20 mouse cellular contexts compared by ENCODE assay signal in the genomic region with DNA sequence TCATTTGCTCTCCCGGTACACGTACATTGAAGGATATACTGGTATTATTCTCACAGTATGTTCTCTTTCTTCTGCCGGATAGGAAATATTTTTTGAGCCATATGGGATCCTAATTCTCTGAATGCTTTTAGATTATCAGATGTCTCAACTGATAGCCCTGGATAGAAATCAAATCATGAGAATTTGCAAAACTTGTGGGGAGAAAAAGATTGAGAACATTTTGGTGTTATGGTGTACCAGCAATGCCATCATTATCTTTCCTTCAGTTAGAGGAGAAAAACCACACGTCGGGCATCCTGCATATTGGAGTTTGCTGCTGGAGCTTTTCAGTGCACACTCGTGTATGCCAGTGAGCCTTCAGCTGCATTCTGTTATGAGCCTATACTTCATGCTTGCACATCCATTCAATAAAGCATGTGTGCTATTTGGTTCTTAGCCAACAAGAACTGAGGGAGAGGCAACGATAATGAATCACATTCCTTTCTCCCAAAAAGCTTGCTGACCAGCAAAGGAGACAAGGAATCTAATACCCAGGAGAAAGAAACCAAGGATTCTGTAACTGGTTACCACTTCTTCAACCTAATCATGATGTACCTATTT.
"Had no signal": no experiment of that assay in that cellular context is flagged by ENCODE, and none has a peak within 500 bp of the region (broad histone marks: within the 10 kb centered on the region; RNA-seq: fewer than 3 reads in every experiment).

No protein-coding gene starts in this region.

- H3K27me3 ChIP-seq: limb, embryonic 13.5 days; liver, embryonic 13.5 days; megakaryocyte, embryonic 14.5 days; neural tube, embryonic 12.5 days; neural tube, embryonic 15.5 days; stomach, embryonic 15.5 days had no signal

- H3K27ac ChIP-seq: limb, embryonic 13.5 days; liver, embryonic 13.5 days; neural tube, embryonic 12.5 days; neural tube, embryonic 15.5 days; stomach, embryonic 15.5 days had no signal

- H3K4me1 ChIP-seq: liver, embryonic 13.5 days; megakaryocyte, embryonic 14.5 days; neural tube, embryonic 12.5 days; stomach, embryonic 15.5 days had no signal

- H3K4me3 ChIP-seq: limb, embryonic 13.5 days; liver, embryonic 13.5 days; megakaryocyte, embryonic 14.5 days; neural tube, embryonic 12.5 days; neural tube, embryonic 15.5 days; stomach, embryonic 15.5 days had no signal

- H3K36me3 ChIP-seq: limb, embryonic 13.5 days; liver, embryonic 13.5 days; neural tube, embryonic 12.5 days; neural tube, embryonic 15.5 days; stomach, embryonic 15.5 days had no signal

- H3K9me3 ChIP-seq: neural tube, embryonic 15.5 days; stomach, embryonic 15.5 days had no signal

- H3K4me2 ChIP-seq: limb, embryonic 13.5 days; liver, embryonic 13.5 days; midbrain, embryonic 11.5 days; neural tube, embryonic 12.5 days; neural tube, embryonic 15.5 days; stomach, embryonic 15.5 days had no signal

- H3K9ac ChIP-seq: limb, embryonic 13.5 days; liver, embryonic 13.5 days; neural tube, embryonic 12.5 days; neural tube, embryonic 15.5 days; stomach, embryonic 15.5 days had no signal

- ATAC-seq: intestine, embryonic 16.5 days; lung, postnatal 0 days had no signal

- DNase-seq: kidney, adult 2 months; kidney, postnatal 10 days; kidney, postnatal 36 days; left cerebral cortex, postnatal 4 days; liver, embryonic 13.5 days; lung, adult 2 months; lung, postnatal 36 days; midbrain, embryonic 14.5 days; right cerebral cortex, adult 18-20 months; right cerebral cortex, postnatal 14 days; right cerebral cortex, postnatal 4 days; thymus, postnatal 25 days had no signal
